Mouse (Mus musculus) heart, embryonic 10.5 days (tissue): ENCODE results near the gene Ints13. TPM values are rescaled to one million over a fixed set of nuclear protein-coding genes. Genes with fewer than 3 reads are reported as not detected.
"Not testable (repeated sequence)": the region's sequence is repeated elsewhere in the genome, so short reads cannot be mapped to it uniquely, and the experiment has no call there.

ENCODE experiments used
- DNase-seq: peaks from one replicate; pipeline ENCODE4 v3.0.0-alpha.2; 2017; ENCODE audit warnings: low spot score
- H3K27ac ChIP-seq: fragments of 300-500 bp; sonication (generic); 2 replicates; pipeline ENCODE4 v1.5.1; 2016; ENCODE audit warnings: mild to moderate bottlenecking
- H3K27me3 ChIP-seq: fragments of 300-500 bp; sonication (generic); 2 replicates; pipeline ENCODE4 v1.6.1; 2016; ENCODE audit warnings: mild to moderate bottlenecking; ENCODE audit not compliant: poor library complexity, insufficient read depth, severe bottlenecking
- H3K36me3 ChIP-seq: fragments of 300-500 bp; sonication (generic); 2 replicates; pipeline ENCODE4 v1.6.1; 2016; ENCODE audit warnings: mild to moderate bottlenecking, moderate library complexity
- H3K4me1 ChIP-seq: fragments of 300-500 bp; sonication (generic); 2 replicates; pipeline ENCODE4 v1.6.1; 2016; ENCODE audit warnings: mild to moderate bottlenecking
- H3K4me3 ChIP-seq: fragments of 300-500 bp; sonication (generic); 2 replicates; pipeline ENCODE4 v1.5.1; 2016; ENCODE audit warnings: mild to moderate bottlenecking, moderate library complexity
- H3K9me3 ChIP-seq: fragments of 300-500 bp; sonication (generic); 2 replicates; pipeline ENCODE4 v1.6.1; 2016; ENCODE audit warnings: mild to moderate bottlenecking, moderate library complexity
- WGBS: fragments of 180-500 bp; shearing (Covaris S2); methylation state at CpG from one replicate; pipeline ENCODE4 v1.1.7; 2016; 5-methylcytosine and 5-hydroxymethylcytosine counted together
- polyA plus RNA-seq: library from polyadenylated mRNA; unstranded; fragments of >200 nt; fragmentation: Nextera tagmentation; extraction: Ambion mirVana; gene quantifications from 2 replicates; pipeline ENCODE4 v1.2.1, GENCODE M21; 2016

Gene Ints13
- polyA plus RNA-seq, 1 experiment from 2014 or later: 63.1 TPM

DNA sequence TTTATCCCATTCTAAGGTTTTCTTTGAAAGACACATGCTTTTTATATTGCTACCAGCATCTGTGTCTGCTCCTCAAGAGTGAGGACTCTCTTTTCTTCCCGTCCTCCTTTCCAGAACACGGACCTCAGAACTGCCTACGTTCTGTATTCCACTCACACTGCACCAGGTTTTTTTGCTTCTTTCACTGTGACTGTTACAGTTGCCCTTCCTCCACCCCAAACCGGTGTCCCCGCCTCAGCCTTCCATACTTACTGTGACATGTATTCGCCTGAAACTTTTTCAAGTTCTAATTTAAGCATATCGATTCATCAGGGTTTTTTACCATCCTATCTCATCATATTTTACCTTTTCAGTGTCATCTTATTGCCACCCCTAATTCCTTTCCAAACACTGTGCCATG is 951 bp upstream of the Ints13 start:
- Histone ChIP-seq H3K27ac (peak overlapping the region; percentile 98), H3K4me3 (peak overlapping the region; percentile 99), H3K9me3 (no peaks in the 10 kb centered on the region), H3K36me3 (0 out of 2 replicates have a peak, but pooled peaks cover 6% of the 10 kb centered on the region), H3K4me1 (peaks cover 24% of the 10 kb centered on the region), H3K27me3 (no peaks in the 10 kb centered on the region)
- no peak for DNase-seq
- WGBS: 12% methylated on average over 7 of the region's 7 CpGs

DNA sequence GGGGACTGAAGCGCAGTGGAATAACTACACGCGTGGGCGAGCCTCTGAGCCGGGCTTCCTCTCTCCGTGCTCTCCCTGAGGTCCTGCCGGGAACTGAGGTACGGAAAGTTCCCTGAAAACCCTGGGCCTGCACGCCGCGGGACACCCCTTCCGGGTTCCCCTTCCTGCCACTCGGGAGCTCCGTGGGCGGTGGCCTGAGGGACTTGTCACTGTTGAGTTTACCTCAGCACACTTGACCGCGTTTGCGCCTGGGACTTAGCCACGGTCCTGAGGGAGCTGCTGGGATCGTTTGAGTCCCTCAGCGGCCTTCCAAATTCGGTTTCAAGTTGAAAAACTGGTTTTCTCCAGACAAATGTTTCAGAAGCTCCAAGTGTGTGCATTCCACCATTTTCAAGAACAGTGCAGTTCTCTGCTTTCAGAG is 486 bp upstream of the Ints13 start:
- Histone ChIP-seq H3K4me3 (peak overlapping the region; percentile 99), H3K9me3 (no peaks in the 10 kb centered on the region), H3K27ac (peak overlapping the region; percentile 98), H3K4me1 (peaks cover 24% of the 10 kb centered on the region), H3K36me3 (0 out of 2 replicates have a peak, but pooled peaks cover 6% of the 10 kb centered on the region), H3K27me3 (no peaks in the 10 kb centered on the region)
- peak; percentile 88 for DNase-seq
- under 1% methylated on average over 22 of the region's 22 CpGs for WGBS

- no peaks in the 10 kb centered on the region for H3K27me3 ChIP-seq
- peaks cover 24% of the 10 kb centered on the region for H3K4me1 ChIP-seq
- 0 out of 2 replicates have a peak, but pooled peaks cover 3% of the 10 kb centered on the region for H3K36me3 ChIP-seq
- DNase-seq: no peak
- H3K9me3 ChIP-seq: no peaks in the 10 kb centered on the region
- peak within 1 kb of the TSS; percentile 99 for H3K4me3 ChIP-seq
- peak within 1 kb of the TSS; percentile 98 for H3K27ac ChIP-seq
- 1% methylated on average over 13 of the region's 13 CpGs for WGBS
These were observed 732 bp downstream of the Ints13 start, which contains the start of gene Fgfr1op2 for GRCm38 (mm10) chr6:146576903-146577302. Gene Fgfr1op2, plus strand, starts transcription at chr6:146577203.

DNA sequence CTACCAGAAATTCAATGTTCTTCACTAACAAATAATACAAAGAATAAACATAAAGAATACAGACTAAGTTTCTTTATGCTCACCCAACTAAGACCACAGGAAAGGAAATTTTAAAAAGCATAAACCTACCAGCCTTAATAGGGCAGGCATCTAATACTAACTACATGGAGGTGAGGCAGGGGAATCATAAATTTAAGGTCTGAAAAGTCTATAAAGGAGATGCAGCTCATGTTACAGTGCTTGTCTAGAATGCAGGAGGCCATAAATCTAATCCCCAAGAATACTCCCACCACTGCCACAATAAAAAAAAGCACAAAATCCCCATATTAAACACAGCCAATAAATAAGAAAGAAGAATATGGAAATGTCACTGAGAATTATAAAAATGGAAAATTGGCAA is 5.6 kb downstream of the Ints13 start:
- DNase-seq: no peak
- Histone ChIP-seq H3K27ac (no peak overlapping the region), H3K36me3 (peaks cover 26% of the 10 kb centered on the region; the same call in 1 of the 2 replicates), H3K4me3 (no peak overlapping the region), H3K9me3 (no peaks in the 10 kb centered on the region), H3K4me1 (peaks cover 17% of the 10 kb centered on the region), H3K27me3 (no peaks in the 10 kb centered on the region)

DNA sequence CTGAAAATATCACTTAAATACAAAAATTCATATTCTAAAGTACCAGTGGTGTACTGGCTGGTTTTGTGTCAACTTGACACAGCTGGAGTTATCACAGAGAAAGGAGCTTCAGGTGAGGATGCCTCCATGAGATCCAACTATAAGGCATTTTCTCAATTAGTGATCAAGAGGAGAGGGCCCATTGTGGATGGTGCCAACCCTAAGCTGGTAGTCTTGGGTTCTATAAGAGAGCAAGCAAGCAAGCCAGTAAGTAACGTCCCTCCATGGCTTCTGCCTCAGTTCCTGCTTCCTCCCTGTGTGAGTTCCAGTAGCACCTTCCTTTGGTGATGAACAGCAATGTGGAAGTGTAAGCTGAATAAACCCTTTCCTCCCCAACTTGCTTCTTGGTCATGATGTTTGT is 15.2 kb downstream of the Ints13 start:
- 88% methylated on average over 1 of the region's 1 CpGs for WGBS
- not testable (repeated sequence) for H3K27ac ChIP-seq, H3K4me3 ChIP-seq, H3K27me3 ChIP-seq, H3K9me3 ChIP-seq, H3K4me1 ChIP-seq, DNase-seq
- H3K36me3 ChIP-seq: peaks cover 81% of the 10 kb centered on the region

- DNase-seq: no peak
- Histone ChIP-seq H3K9me3 (no peaks in the 10 kb centered on the region), H3K36me3 (peaks cover 95% of the 10 kb centered on the region), H3K27me3 (no peaks in the 10 kb centered on the region), H3K4me3 (no peak overlapping the region), H3K27ac (no peak overlapping the region), H3K4me1 (no peaks in the 10 kb centered on the region)
These were observed 26.3 kb downstream of the Ints13 start for GRCm38 (mm10) chr6:146551326-146551725.

DNA sequence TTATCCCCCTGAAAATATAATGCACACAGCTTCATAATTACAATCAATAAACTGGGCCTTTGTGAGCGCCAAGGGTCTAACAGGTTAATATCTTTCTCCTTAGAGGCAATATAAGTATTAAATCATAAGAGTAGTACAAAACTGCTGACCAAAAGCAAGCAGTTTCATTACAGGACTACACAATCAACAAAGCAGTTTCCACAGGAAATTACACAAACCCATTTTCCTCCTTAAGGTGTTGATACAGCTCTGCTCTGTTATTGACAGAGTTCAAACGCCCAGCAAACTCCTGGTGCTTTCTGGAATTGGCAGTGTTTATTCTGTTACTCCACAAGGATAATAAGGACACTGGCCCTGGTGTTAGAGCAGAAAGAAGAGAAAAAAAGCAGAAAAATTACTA is 27.2 kb downstream of the Ints13 start:
- peaks cover 92% of the 10 kb centered on the region for H3K36me3 ChIP-seq
- WGBS: 80% methylated on average over 2 of the region's 2 CpGs
- H3K9me3 ChIP-seq: no peaks in the 10 kb centered on the region
- no peaks in the 10 kb centered on the region for H3K27me3 ChIP-seq
- H3K27ac ChIP-seq: no peak overlapping the region
- 0 out of 2 replicates have a peak, but pooled peaks cover 5% of the 10 kb centered on the region for H3K4me1 ChIP-seq
- DNase-seq: no peak
- no peak overlapping the region for H3K4me3 ChIP-seq

DNA sequence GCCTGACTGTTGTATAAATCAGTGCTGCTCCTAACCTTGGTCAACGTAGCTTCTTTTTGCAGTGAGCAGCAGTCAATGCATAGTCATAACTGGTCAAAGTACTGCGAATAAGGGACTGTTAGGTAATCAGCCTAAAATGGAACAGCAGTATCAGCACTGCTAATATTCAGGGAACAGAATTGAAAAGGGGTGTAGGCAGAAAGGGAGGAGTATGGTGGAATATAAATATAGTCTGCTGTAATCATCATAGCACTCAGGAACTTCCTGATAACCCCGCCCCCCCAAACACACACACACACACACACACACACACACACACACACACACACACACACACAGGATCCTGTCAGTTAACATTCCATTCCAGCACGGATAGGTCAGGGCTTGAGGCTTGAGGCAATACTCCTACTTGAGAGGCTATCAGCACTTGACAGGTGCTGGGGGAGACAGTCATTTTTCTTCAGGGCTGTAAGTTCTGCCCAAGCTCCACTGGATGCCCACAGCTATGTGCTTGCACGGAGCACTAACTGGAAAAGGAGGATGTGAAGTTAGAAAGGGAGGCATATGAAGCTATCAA is 32.3 kb downstream of the Ints13 start:
- H3K27ac ChIP-seq: peak overlapping the region; percentile 26; the same call in 1 of the 2 replicates
- 56% methylated on average over 5 of the region's 5 CpGs for WGBS
- peak; percentile 88 for DNase-seq

GRCm38 (mm10) chr6:146544622-146545021 is 33.0 kb downstream of the Ints13 start:
- peak overlapping the region; percentile 26; the same call in 1 of the 2 replicates for H3K27ac ChIP-seq
- no peaks in the 10 kb centered on the region for H3K27me3 ChIP-seq

More for the DNA sequence above, 32.3 kb downstream of the Ints13 start:
- H3K36me3 ChIP-seq: peaks cover 42% of the 10 kb centered on the region
- peaks cover 11% of the 10 kb centered on the region; the same call in 1 of the 2 replicates for H3K4me1 ChIP-seq
- H3K27me3 ChIP-seq: no peaks in the 10 kb centered on the region
- no peaks in the 10 kb centered on the region for H3K9me3 ChIP-seq
- H3K4me3 ChIP-seq: no peak overlapping the region

DNA sequence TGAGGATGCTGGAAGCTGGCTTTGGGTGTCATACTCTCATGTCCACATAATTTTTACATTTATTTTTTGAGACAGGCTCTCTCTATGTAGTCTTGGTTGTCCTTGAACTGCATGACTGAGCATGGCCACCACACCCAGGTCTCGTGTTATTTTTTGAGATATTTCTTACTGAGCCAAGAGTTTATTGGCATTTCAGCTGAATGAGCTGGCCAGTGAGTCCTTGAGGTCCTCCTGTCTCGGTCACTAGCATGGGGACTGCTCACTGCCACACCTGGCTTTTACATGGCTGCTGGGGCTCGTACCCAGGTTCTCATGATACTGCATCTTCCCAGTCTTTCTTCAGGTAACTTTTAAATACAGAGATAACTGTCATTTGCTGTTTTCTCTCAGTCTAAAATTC is 37.2 kb downstream of the Ints13 start:
- no peaks in the 10 kb centered on the region for H3K36me3 ChIP-seq
- no peaks in the 10 kb centered on the region for H3K9me3 ChIP-seq
- no peak for DNase-seq
- peaks cover 17% of the 10 kb centered on the region for H3K4me1 ChIP-seq
- no peak overlapping the region for H3K27ac ChIP-seq
- no peak overlapping the region for H3K4me3 ChIP-seq
- WGBS: 79% methylated on average over 3 of the region's 3 CpGs
- no peaks in the 10 kb centered on the region for H3K27me3 ChIP-seq

More at GRCm38 (mm10) chr6:146544622-146545021, 33.0 kb downstream of the Ints13 start:
- no peak for DNase-seq
- Histone ChIP-seq H3K4me3 (no peak overlapping the region), H3K4me1 (peaks cover 11% of the 10 kb centered on the region; the same call in 1 of the 2 replicates), H3K9me3 (no peaks in the 10 kb centered on the region), H3K36me3 (peaks cover 35% of the 10 kb centered on the region)
- 97% methylated on average over 1 of the region's 1 CpGs for WGBS

GRCm38 (mm10) chr6:146538661-146539060 is 39.0 kb downstream of the Ints13 start:
- Histone ChIP-seq H3K27me3 (no peaks in the 10 kb centered on the region), H3K4me1 (peaks cover 11% of the 10 kb centered on the region), H3K4me3 (no peak overlapping the region), H3K9me3 (no peaks in the 10 kb centered on the region), H3K27ac (peak overlapping the region; percentile 69; the same call in 1 of the 2 replicates), H3K36me3 (no peaks in the 10 kb centered on the region)
- DNase-seq: no peak
- 46% methylated on average over 4 of the region's 4 CpGs for WGBS

DNA sequence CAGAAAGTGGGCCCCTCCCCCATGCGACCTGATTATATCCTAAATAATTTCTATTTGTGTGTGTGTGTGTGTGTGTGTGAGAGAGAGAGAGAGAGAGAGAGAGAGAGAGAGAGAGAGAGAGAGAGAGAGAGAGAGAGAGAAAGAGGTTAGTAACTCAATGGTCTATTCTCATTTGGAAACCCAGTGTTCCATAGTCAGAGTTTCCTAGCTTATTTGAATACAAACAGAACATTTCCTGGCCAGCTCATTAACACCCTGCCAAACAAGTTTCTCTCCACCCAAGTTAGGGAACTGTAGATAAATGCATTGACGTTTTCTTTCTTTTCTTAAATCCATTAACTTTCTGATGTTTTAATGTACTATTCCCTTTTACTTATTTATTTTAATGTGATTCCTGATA is 39.6 kb downstream of the Ints13 start:
- peak overlapping the region; percentile 69; the same call in 1 of the 2 replicates for H3K27ac ChIP-seq
- WGBS: 51% methylated on average over 2 of the region's 2 CpGs
- no peaks in the 10 kb centered on the region for H3K9me3 ChIP-seq
- peaks cover 11% of the 10 kb centered on the region for H3K4me1 ChIP-seq
- H3K36me3 ChIP-seq: no peaks in the 10 kb centered on the region
- DNase-seq: no peak
- no peaks in the 10 kb centered on the region for H3K27me3 ChIP-seq
- no peak overlapping the region for H3K4me3 ChIP-seq

GRCm38 (mm10) chr6:146537111-146537510 is 40.5 kb downstream of the Ints13 start:
- no peaks in the 10 kb centered on the region for H3K36me3 ChIP-seq
- no peaks in the 10 kb centered on the region for H3K9me3 ChIP-seq
- H3K4me3 ChIP-seq: no peak overlapping the region
- H3K27ac ChIP-seq: peak overlapping the region; percentile 63; the same call in 1 of the 2 replicates
- 47% methylated on average over 4 of the region's 4 CpGs for WGBS
- peaks cover 11% of the 10 kb centered on the region for H3K4me1 ChIP-seq
- DNase-seq: no peak
- no peaks in the 10 kb centered on the region for H3K27me3 ChIP-seq
